In genomic region chr10:25538738-25539137, GRCm38 (mm10) we compare ENCODE assay signal across 30 mouse cellular contexts. TPM values are rescaled to one million over a fixed set of nuclear protein-coding genes. Genes with fewer than 3 reads are reported as not detected.
DNase-seq lines count a peak whose midpoint lies in the region; ATAC-seq and TF ChIP-seq lines count a peak whose summit lies in the region.
"Had no signal": no experiment of that assay in that cellular context is flagged by ENCODE, and none has a peak within 500 bp of the region (broad histone marks: within the 10 kb centered on the region; RNA-seq: fewer than 3 reads in every experiment).

No protein-coding gene starts in this region.

- H3K9me3 ChIP-seq in heart, embryonic 15.5 days (replicated peaks), result no peaks in the 10 kb centered on the region
- no peaks in the 10 kb centered on the region for H3K9me3 ChIP-seq in heart, embryonic 11.5 days (replicated peaks; ENCODE audit: control insufficient read depth, low read length)
- H3K9me3 ChIP-seq in liver, embryonic 11.5 days (ENCODE audit: control insufficient read depth, low read length), result no peaks in the 10 kb centered on the region
- no peaks in the 10 kb centered on the region for H3K9me3 ChIP-seq in liver, postnatal 0 days (ENCODE audit: low read length)
- H3K9me3 ChIP-seq: embryonic facial prominence, embryonic 10.5 days; embryonic facial prominence, embryonic 15.5 days; forebrain, embryonic 12.5 days; G1E; liver, embryonic 13.5 days; lung, embryonic 15.5 days; midbrain, embryonic 10.5 days; midbrain, embryonic 15.5 days; neural tube, embryonic 15.5 days had no signal

- DNase-seq in heart, adult 11 months, result peak; percentile 73
- no peak for DNase-seq in heart, postnatal 36 days
- DNase-seq in liver, adult 2 months (ENCODE audit: extremely low read depth, low read depth, low spot score), result no peak
- no peak for DNase-seq in liver, embryonic 11.5 days (ENCODE audit: low spot score)
- DNase-seq in liver, postnatal 0 days, result no peak
- DNase-seq: adrenal gland, adult 8-10 months; kidney, adult 2 months; liver, embryonic 13.5 days; thymus, adult 2 months; thymus, postnatal 36 days had no signal

- no peak for TF ChIP-seq CTCF in liver, adult 2 months (IDR thresholded peaks at IDR 0.05; ENCODE audit: low read depth, low read length)
- no peak for TF ChIP-seq CTCF in liver, postnatal 0 days (IDR thresholded peaks at IDR 0.05; ENCODE audit: low read depth)

- no peak for ATAC-seq in heart, embryonic 15.5 days (replicated peaks; ENCODE audit: insufficient number of reproducible peaks, insufficient read depth, low FRiP score, low read depth)
- ATAC-seq in heart, embryonic 11.5 days (replicated peaks; ENCODE audit: insufficient number of reproducible peaks, low FRiP score, low TSS enrichment), result no peak
- no peak for ATAC-seq in liver, embryonic 11.5 days (replicated peaks; ENCODE audit: low FRiP score)
- no peak for ATAC-seq in liver, postnatal 0 days

- no peaks in the 10 kb centered on the region for H3K27me3 ChIP-seq in heart, embryonic 15.5 days
- no peaks in the 10 kb centered on the region for H3K27me3 ChIP-seq in heart, embryonic 11.5 days (ENCODE audit: control insufficient read depth, insufficient read depth, low read length)
- no peaks in the 10 kb centered on the region for H3K27me3 ChIP-seq in liver, adult 2 months (ENCODE audit: control insufficient read depth, insufficient read depth, low read length)
- H3K27me3 ChIP-seq in liver, embryonic 11.5 days (replicated peaks; ENCODE audit: control insufficient read depth, insufficient read depth, low read length), result no peaks in the 10 kb centered on the region
- no peaks in the 10 kb centered on the region for H3K27me3 ChIP-seq in liver, postnatal 0 days (ENCODE audit: insufficient read depth, low read length)
- H3K27me3 ChIP-seq: embryonic facial prominence, embryonic 15.5 days; forebrain, embryonic 12.5 days; liver, embryonic 13.5 days; lung, embryonic 15.5 days; midbrain, embryonic 15.5 days; neural tube, embryonic 15.5 days had no signal

- no peak overlapping the region for H3K4me2 ChIP-seq in heart, embryonic 15.5 days
- H3K4me2 ChIP-seq in heart, embryonic 11.5 days, result no peak overlapping the region
- no peak overlapping the region for H3K4me2 ChIP-seq in liver, embryonic 11.5 days
- peak overlapping the region; percentile 11; the same call in 1 of the 2 replicates for H3K4me2 ChIP-seq in liver, postnatal 0 days (ENCODE audit: low read depth, low read length)
- H3K4me2 ChIP-seq: embryonic facial prominence, embryonic 15.5 days; forebrain, embryonic 12.5 days; hindbrain, embryonic 14.5 days; liver, embryonic 13.5 days; lung, embryonic 15.5 days; midbrain, embryonic 15.5 days; neural tube, embryonic 15.5 days had no signal

- no peaks in the 10 kb centered on the region for H3K36me3 ChIP-seq in heart, embryonic 15.5 days
- no peaks in the 10 kb centered on the region for H3K36me3 ChIP-seq in heart, embryonic 11.5 days (ENCODE audit: control insufficient read depth, insufficient read depth, low read length)
- no peaks in the 10 kb centered on the region for H3K36me3 ChIP-seq in liver, adult 2 months (ENCODE audit: control insufficient read depth, insufficient read depth, low read length)
- H3K36me3 ChIP-seq in liver, embryonic 11.5 days (ENCODE audit: control insufficient read depth, insufficient read depth, low read length), result no peaks in the 10 kb centered on the region
- no peaks in the 10 kb centered on the region for H3K36me3 ChIP-seq in liver, postnatal 0 days (replicated peaks; ENCODE audit: insufficient read depth, low read length)
- H3K36me3 ChIP-seq: embryonic facial prominence, embryonic 10.5 days; embryonic facial prominence, embryonic 15.5 days; forebrain, embryonic 12.5 days; G1E; liver, embryonic 13.5 days; lung, embryonic 15.5 days; midbrain, embryonic 10.5 days; midbrain, embryonic 15.5 days; neural tube, embryonic 15.5 days had no signal

- no peak for TF ChIP-seq POLR2A in liver, adult 2 months (IDR thresholded peaks at IDR 0.05; ENCODE audit: extremely low read depth, insufficient read depth, low read length)

- H3K4me1 ChIP-seq in heart, embryonic 15.5 days (replicated peaks), result peaks cover 11% of the 10 kb centered on the region
- H3K4me1 ChIP-seq in heart, embryonic 11.5 days (ENCODE audit: control insufficient read depth, insufficient read depth, low read length), result peaks cover 3% of the 10 kb centered on the region
- peaks cover 26% of the 10 kb centered on the region for H3K4me1 ChIP-seq in liver, adult 2 months (ENCODE audit: control insufficient read depth, insufficient read depth, low read length)
- H3K4me1 ChIP-seq in liver, embryonic 11.5 days (replicated peaks; ENCODE audit: control insufficient read depth, insufficient read depth, low read length), result no peaks in the 10 kb centered on the region
- peaks cover 8% of the 10 kb centered on the region; the same call in 1 of the 2 replicates for H3K4me1 ChIP-seq in liver, postnatal 0 days (ENCODE audit: insufficient read depth)
- H3K4me1 ChIP-seq: embryonic facial prominence, embryonic 15.5 days; forebrain, embryonic 12.5 days; midbrain, embryonic 10.5 days; midbrain, embryonic 15.5 days; neural tube, embryonic 15.5 days had no signal

- no peak overlapping the region for H3K9ac ChIP-seq in heart, embryonic 15.5 days
- no peak overlapping the region for H3K9ac ChIP-seq in heart, embryonic 11.5 days (ENCODE audit: low read depth, low read length)
- peak overlapping the region; percentile 3; the same call in 1 of the 2 replicates for H3K9ac ChIP-seq in liver, adult 2 months (ENCODE audit: low read depth, low read length)
- no peak overlapping the region for H3K9ac ChIP-seq in liver, embryonic 11.5 days (ENCODE audit: low read depth, low read length)
- no peak overlapping the region for H3K9ac ChIP-seq in liver, postnatal 0 days (replicated peaks)
- H3K9ac ChIP-seq: embryonic facial prominence, embryonic 15.5 days; forebrain, embryonic 12.5 days; forebrain, postnatal 0 days; hindbrain, embryonic 14.5 days; liver, embryonic 13.5 days; lung, embryonic 15.5 days; midbrain, embryonic 15.5 days; neural tube, embryonic 15.5 days had no signal

- WGBS in heart, embryonic 15.5 days, result 71% methylated on average over 1 of the region's 1 CpGs
- WGBS in heart, embryonic 11.5 days (ENCODE audit: insufficient replicate concordance), result 69% methylated on average over 1 of the region's 1 CpGs
- WGBS in liver, adult 2 months, result 65% methylated on average over 1 of the region's 1 CpGs
- 56% methylated on average over 1 of the region's 1 CpGs for WGBS in liver, embryonic 11.5 days
- 74% methylated on average over 1 of the region's 1 CpGs for WGBS in liver, postnatal 0 days (ENCODE audit: insufficient replicate concordance)

- no peak for TF ChIP-seq EP300 in liver, postnatal 0 days (IDR thresholded peaks at IDR 0.05; ENCODE audit: low read depth)

- peaks cover 19% of the 10 kb centered on the region; the same call in 1 of the 2 replicates for H3K79me2 ChIP-seq in liver, adult 2 months (ENCODE audit: control insufficient read depth, insufficient read depth, low read length)

- H3K4me3 ChIP-seq in heart, embryonic 15.5 days, result no peak overlapping the region
- H3K4me3 ChIP-seq in heart, embryonic 11.5 days (ENCODE audit: low read depth, low read length), result no peak overlapping the region
- H3K4me3 ChIP-seq in liver, adult 2 months (ENCODE audit: insufficient read depth, low read depth, low read length), result no peak overlapping the region
- no peak overlapping the region for H3K4me3 ChIP-seq in liver, embryonic 11.5 days (ENCODE audit: low read depth, low read length)
- H3K4me3 ChIP-seq in liver, postnatal 0 days (ENCODE audit: low read depth, low read length), result no peak overlapping the region
- H3K4me3 ChIP-seq: embryonic facial prominence, embryonic 10.5 days; embryonic facial prominence, embryonic 15.5 days; forebrain, embryonic 12.5 days; liver, embryonic 13.5 days; lung, embryonic 15.5 days; midbrain, embryonic 10.5 days; midbrain, embryonic 15.5 days; neural tube, embryonic 15.5 days had no signal

- H3K27ac ChIP-seq in heart, embryonic 15.5 days, result peak overlapping the region; percentile 75; the same call in 1 of the 2 replicates
- no peak overlapping the region for H3K27ac ChIP-seq in heart, embryonic 11.5 days (ENCODE audit: low read depth, low read length)
- H3K27ac ChIP-seq in liver, adult 2 months (replicated peaks; ENCODE audit: insufficient read depth, low read depth, low read length), result peak overlapping the region; percentile 97
- H3K27ac ChIP-seq in liver, embryonic 11.5 days (ENCODE audit: low read depth, low read length), result no peak overlapping the region
- peak overlapping the region; percentile 88 for H3K27ac ChIP-seq in liver, postnatal 0 days (ENCODE audit: low read depth)
- H3K27ac ChIP-seq: embryonic facial prominence, embryonic 10.5 days; embryonic facial prominence, embryonic 15.5 days; forebrain, embryonic 12.5 days; hindbrain, embryonic 14.5 days; liver, embryonic 13.5 days; lung, embryonic 15.5 days; midbrain, embryonic 10.5 days; midbrain, embryonic 15.5 days; neural tube, embryonic 15.5 days had no signal

- intact Hi-C loops in heart, postnatal 36 days (cut with DNase I), result loop anchor here (2.0 kb wide), 1 partner anchor 600 kb away; no protein-coding TSS in a partner anchor

RNA-seq across cellular contexts. Expression of gene Smlr1, which starts 2.7 kb away (rescaled TPM):
- not detected for total RNA-seq in heart, postnatal 36 days (2021)
- not detected in 2 replicates for polyA plus RNA-seq in heart, embryonic 15.5 days (2015; fragmentation: Nextera tagmentation; extraction: Ambion mirVana)
- polyA plus RNA-seq in heart, embryonic 11.5 days (2014; fragmentation: Nextera tagmentation; extraction: Ambion mirVana), result not detected in 2 replicates
- total RNA-seq in liver, adult 2 months (2014; rRNA removed), result 79.3 and 89.4 TPM in 2 replicates
- polyA plus RNA-seq in liver, adult 2 months (2012; rRNA removed), result 64.7 and 68.6 TPM in 2 replicates
- polyA plus RNA-seq in liver, embryonic 11.5 days (2014; fragmentation: Nextera tagmentation; extraction: Ambion mirVana), result 2.2 and 2.4 TPM in 2 replicates
- polyA plus RNA-seq in liver, postnatal 0 days (2015; fragmentation: Nextera tagmentation; extraction: Ambion mirVana), result 64.3 and 73.2 TPM in 2 replicates
- total RNA-seq: adrenal gland, adult 8-10 months; forebrain, postnatal 0 days; gastrocnemius, postnatal 10 days; granulocyte monocyte progenitor cell, adult 5-6 weeks; hematopoietic stem cell, adult 5-6 weeks; layer of hippocampus, postnatal 36 days; left cerebral cortex, postnatal 14 days; megakaryocyte progenitor cell, adult 5-6 weeks had no signal
- polyA plus RNA-seq: cerebellum, adult 2 months; embryonic facial prominence, embryonic 10.5 days; embryonic facial prominence, embryonic 15.5 days; forebrain, embryonic 12.5 days; forebrain, postnatal 0 days; G1E; hindbrain, embryonic 14.5 days; limb, embryonic 11.5 days; lung, embryonic 15.5 days; midbrain, embryonic 10.5 days; midbrain, embryonic 15.5 days; neural tube, embryonic 15.5 days; thymus, adult 2 months had no signal

Comparison
In these comparisons a context has a peak if more than half of its experiments do, and no peak if none do; other contexts are left out.
1. H3K27ac ChIP-seq: peak in heart, embryonic 15.5 days (single experiment), liver, adult 2 months (single experiment) and liver, postnatal 0 days (single experiment); none in heart, embryonic 11.5 days (single experiment) and liver, embryonic 11.5 days (single experiment).
2. RNA of gene Smlr1, which starts 2.7 kb away (polyA plus RNA-seq): 64.7 to 68.6 TPM in liver, adult 2 months and 64.3 to 73.2 TPM in liver, postnatal 0 days; 2.2 to 2.4 TPM in liver, embryonic 11.5 days, not detected in heart, embryonic 15.5 days and not detected in heart, embryonic 11.5 days; every median in the first group is over 10 times any median in the second.